Mouse (Mus musculus): ENCODE data around the gene Pdgfd. TPM values are rescaled to one million over a fixed set of nuclear protein-coding genes. Genes with fewer than 3 reads are reported as not detected.
"Not testable (repeated sequence)": the region's sequence is repeated elsewhere in the genome, so short reads cannot be mapped to it uniquely, and the experiment has no call there.

The Pdgfd gene
- total RNA-seq (2015) (0.23 TPM in 1 of 2 replicates, not detected in the other), total RNA-seq (2017) (not detected in 2 replicates)

DNA sequence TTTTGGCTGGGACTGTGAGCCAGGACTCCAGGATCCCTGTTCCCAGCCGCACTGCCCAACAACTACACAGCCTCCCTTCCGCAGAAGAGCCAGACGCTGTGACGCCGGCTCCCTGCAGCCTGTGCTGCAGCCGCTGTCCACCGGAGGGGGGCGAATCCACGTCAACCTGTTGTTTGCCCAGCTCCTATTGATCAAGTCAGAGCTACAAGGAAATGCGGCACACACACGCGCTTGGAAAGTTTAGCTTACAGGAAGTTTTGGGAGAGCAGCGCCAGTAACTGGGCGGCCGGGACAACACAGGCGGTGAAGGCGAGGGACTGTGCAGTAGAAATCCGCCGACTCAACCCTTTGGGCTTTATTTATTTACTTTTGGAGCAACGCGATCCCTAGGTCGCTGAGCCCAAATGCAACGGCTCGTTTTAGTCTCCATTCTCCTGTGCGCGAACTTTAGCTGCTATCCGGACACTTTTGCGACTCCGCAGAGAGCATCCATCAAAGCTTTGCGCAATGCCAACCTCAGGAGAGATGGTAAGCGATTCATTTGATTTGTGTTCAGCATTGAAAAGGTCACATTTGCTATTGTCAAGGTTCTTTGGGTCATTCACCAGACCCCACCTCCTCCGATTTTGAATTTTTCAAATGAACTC is at the start of gene Pdgfd:
Pdgfd (plus strand) TSS at position 194 of the 647 bp plus-strand sequence.
- ATAC-seq (ENCODE audit: poor library complexity, severe bottlenecking) = no peak

DNA sequence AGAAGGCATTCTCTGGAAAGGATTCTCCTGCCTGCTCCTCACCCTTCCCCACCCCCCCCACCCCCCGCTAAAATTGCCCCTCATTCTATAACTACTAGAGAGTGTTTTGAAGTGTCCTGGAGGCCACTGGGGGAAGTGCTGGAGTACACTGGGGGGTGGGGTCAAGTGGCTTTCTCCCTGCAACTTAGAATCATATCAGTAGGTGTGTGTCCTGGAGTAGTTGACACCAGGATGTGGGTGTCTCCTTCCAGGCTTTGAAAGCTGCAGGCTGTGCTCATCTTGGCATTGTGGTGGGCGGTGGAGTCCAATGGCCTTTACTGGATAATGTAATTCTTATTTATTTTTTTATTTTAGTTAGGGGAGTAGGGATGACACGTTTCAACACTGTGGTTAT is 651 bp downstream of the Pdgfd start:
- no peak for ATAC-seq (ENCODE audit: poor library complexity, severe bottlenecking)

- ATAC-seq (ENCODE audit: poor library complexity, severe bottlenecking) = no peak
Observed at GRCm38 (mm10) chr9:6170962-6171361, 2.6 kb downstream of the Pdgfd start.

DNA sequence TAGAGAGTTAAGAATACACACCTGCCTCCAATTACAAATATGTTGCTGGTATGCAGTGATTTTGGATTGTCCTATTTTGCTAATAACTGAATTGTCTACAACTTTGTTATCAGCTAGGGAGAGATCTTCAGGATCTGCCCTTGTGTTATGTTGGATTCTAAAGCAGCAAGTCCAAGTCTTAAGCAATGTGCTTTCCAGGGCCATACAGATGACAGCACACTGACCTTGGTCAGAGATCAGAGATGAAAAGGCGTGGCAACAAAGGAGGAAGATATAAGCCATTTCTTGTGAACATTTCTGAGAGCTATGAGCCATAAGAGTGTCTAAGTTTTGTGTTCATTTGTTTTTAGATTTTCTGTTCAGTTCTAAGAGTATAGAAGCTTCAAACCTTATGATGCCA is 4.9 kb downstream of the Pdgfd start:
- ATAC-seq (ENCODE audit: poor library complexity, severe bottlenecking) = no peak

DNA sequence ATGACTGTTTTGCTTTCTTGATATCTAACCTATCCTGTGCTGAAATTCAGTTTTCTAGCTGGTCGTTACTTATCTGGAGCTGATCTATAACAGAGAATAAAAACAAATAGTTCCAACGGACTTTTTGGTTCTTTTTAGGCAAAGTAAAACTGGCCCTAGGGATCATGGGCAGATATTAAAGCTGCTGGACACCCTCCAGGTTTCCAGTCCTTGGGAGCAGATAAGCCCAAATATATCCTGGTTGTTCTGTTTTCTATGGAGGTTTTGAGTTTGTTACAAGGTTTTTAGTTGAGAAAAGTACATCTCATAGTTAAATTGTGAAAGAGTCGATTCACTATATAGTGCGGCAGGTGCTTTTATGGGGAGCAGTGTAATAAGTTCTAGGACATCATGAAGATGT is 7.3 kb downstream of the Pdgfd start:
- ATAC-seq (ENCODE audit: poor library complexity, severe bottlenecking) = no peak

DNA sequence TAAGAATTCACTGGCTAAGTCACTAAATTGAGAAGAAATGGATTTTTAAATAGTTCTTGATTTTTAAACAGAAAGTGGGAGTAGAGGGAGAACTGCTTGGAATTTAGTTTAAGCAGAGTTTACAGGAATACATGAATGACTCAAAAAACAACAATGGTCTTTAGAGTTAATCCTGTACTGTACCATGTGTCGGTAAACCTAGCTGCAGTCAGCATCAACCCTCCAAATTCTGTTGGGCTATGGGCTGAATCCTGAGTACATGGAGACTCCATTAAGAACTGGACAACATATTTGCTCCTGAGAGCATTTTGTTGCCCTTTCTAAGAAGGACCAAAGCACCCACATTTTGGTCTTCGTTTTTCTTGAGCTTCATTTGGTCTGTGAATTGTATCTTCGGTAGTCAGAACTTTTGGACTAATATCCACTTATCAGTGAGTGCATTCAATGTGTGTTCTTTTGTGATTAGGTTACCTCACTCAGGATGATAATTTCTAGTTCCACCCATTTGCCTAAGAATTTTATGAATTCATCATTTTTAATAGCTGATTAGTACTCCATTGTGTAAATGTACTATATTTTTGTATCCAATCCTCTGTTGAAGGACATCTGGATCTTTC is 14.0 kb downstream of the Pdgfd start:
- ATAC-seq (ENCODE audit: poor library complexity, severe bottlenecking) = no peak

GRCm38 (mm10) chr9:6187955-6188354 is 19.6 kb downstream of the Pdgfd start:
- ATAC-seq (ENCODE audit: poor library complexity, severe bottlenecking) = no peak

DNA sequence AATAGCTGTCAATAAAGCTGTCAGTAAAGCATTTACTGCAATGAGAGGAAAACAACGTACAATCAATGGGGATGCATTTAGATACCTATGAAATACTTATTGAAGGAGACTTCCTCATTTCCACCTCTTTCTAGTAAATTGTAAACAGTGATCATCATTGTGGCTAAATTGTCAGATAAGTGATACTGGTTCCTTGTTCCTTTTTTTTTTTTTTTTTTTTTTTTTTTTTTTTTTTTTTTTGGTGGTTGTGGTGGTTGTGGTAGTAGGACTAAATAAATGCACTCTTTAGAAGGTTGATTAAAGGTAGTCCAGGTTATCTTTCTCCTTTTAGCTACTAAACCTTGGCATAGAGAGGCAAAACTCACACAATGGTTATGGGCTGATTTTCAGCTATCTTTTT is 25.0 kb downstream of the Pdgfd start:
- ATAC-seq (ENCODE audit: poor library complexity, severe bottlenecking) = no peak

DNA sequence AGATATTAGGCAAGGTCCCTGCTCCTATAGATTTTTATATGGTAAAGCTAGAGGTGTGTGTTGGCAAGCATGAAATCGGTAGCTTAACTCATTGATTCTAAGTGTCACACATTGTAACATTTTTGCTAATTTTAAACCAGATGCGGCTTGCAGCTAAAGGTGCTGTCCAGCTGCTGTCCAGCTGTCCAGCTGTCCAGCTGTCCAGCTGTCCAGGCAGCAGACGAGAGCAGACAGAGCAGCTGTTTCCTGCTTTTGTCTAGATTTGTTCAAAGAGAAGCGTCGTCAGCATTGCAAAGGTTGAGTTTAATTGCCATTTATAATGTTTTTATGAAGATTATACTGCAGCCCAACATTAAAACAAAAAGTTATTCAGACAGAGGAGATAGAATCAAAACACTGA is 44.5 kb downstream of the Pdgfd start:
- ATAC-seq (ENCODE audit: poor library complexity, severe bottlenecking) = no peak

DNA sequence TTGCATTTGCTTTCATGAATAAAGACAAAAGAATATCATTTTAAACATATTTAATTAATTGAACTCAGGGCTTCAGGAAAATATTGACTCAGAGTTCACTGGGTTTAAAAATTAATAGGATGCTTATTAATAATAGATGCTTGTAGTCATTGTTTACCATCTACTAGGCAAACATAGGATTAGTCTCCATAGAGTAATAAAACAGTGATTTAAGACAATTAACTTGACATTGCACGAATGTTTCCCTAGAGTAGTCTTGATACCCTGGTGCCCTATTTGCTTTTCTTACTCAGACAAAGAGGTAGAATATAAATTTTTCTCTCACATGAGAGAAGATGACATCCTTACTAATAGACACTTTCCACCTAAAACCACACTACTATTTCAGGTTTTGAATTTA is 49.1 kb downstream of the Pdgfd start:
- ATAC-seq (ENCODE audit: poor library complexity, severe bottlenecking) = no peak

GRCm38 (mm10) chr9:6235982-6236381 is 67.6 kb downstream of the Pdgfd start:
- ATAC-seq (ENCODE audit: poor library complexity, severe bottlenecking) = not testable (repeated sequence)

- no peak for ATAC-seq (ENCODE audit: poor library complexity, severe bottlenecking)
Observed at GRCm38 (mm10) chr9:6250320-6250719, 81.9 kb downstream of the Pdgfd start.

DNA sequence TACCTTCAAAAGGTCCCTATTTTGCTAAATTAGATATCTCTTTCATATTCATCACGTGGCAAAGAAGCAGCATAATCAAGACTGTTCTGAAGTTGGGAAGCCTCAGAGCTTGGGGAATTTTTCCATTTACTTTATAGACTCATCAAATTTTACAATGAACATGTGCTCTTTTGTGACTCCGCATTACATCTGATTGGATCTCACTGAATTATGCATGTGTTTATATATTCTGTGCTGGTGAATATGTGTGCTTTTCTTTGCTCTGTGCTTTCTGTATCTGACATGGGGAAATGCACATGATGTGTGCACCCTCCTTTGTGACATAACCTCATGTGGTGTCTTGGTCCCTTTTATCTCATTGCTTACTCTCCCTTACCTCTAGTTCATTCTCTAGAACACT is 83.6 kb downstream of the Pdgfd start:
- ATAC-seq (ENCODE audit: poor library complexity, severe bottlenecking) = no peak

DNA sequence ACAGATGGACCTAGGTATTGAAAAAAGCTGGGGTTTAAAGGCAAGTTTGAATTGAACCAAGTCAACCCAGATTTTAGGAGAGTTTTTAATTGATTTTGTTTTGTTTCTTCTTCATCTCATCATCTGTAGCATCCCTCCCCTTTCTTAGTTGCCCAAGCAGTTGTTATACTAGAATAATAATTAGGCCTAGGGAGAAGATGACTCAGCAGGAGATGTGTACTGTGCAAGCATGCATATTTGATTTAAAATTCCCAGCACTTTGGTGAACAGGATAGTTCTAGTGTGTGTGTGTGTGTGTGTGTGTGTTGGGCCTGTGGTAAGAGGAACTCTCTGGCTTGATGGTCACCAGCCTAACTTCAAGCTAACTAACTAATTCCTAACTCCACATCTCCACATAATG is 88.7 kb downstream of the Pdgfd start:
- no peak for ATAC-seq (ENCODE audit: poor library complexity, severe bottlenecking)

DNA sequence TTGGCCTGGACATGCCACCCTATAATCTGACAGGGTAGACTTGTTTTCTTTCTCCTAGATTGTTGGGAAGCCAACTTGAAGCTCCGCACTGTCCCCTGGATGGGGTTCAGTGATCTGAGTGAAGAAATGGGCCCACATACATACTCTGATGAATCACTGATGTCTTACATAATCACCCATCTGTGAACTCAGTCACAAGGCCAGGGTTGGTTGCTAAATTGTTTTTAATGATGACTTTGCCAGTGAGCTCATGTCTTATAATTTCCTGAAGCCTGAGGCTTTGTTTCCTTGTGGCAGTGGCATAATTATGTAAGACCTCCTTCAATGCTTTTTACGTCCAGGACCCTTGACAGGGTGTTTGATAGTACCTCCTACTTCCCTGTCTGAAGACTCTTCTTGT is 96.4 kb downstream of the Pdgfd start:
- ATAC-seq (ENCODE audit: poor library complexity, severe bottlenecking) = no peak

DNA sequence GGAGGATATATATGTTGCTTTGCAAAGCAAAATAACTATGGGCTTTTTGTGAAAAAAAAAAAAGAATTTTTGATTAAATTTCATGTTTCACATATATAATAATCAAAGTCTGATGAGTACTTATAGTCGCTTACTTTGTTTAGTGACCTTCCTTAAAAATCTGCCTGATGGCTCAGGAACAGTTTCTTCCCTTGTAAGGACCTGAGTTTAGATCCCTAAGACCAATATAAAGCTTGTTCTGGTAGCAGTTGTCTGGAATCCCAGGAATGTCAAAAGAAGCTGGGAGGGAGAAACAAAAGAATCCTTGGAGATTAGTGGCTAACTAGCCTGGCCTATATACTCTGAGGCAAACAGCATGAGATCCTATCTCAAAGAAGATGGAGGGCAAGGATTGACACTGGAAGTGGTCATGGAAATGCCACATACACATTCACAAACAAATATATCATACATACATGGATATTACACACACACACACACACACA is 101.5 kb downstream of the Pdgfd start, which contains the start of gene Ddi1:
Ddi1 (minus strand) TSS at position 51 of the 485 bp plus-strand sequence.
- no peak for ATAC-seq (ENCODE audit: poor library complexity, severe bottlenecking)

DNA sequence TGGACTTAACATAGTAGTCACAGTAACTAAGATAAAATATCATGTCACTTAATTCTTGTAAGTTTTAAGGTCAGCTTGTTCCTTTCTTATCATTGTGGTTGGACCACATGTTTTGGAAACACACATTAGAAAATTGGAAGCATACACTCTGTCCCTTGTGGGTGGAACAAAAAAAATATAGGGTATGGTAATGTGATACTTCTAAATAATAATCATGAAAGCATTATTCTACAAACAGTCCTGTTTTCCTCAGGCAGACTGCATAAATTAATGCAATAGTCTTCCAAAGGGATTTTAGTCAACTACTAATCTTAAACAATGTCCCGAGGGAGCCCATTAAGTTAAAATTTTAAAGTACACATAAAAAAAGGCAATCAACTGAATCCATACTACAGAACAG is 108.0 kb downstream of the Pdgfd start:
- ATAC-seq (ENCODE audit: poor library complexity, severe bottlenecking) = no peak

- ATAC-seq (ENCODE audit: poor library complexity, severe bottlenecking) = no peak
Observed at GRCm38 (mm10) chr9:6277526-6277925, 109.1 kb downstream of the Pdgfd start.

- no peak for ATAC-seq (ENCODE audit: poor library complexity, severe bottlenecking)
Observed at GRCm38 (mm10) chr9:6286770-6287169, 118.4 kb downstream of the Pdgfd start.

DNA sequence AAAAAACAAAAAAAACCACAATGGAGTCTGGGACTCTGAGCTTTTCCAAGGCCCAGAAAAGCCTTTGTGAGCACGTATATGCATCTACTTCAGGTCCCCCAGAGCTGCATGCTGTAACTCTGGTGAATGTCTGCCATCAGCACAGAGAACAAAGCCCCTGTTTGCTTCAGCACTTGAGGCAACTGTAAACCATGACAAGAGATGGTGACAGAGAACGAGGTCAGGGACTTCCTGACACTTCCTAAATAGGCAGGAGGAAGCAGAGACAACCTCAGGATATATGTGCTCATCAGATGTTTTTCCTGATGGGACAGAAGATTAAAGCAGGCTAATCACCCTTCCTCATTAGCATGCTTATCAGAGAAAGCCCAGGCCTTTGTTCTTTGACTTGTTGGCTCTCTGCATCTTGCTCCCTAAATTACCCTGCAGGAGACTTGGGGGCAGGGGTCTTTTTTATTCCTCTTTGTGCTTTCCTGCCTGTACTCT is 120.9 kb downstream of the Pdgfd start:
- ATAC-seq (ENCODE audit: poor library complexity, severe bottlenecking) = no peak

- no peak for ATAC-seq (ENCODE audit: poor library complexity, severe bottlenecking)
Observed at GRCm38 (mm10) chr9:6298547-6298946, 130.2 kb downstream of the Pdgfd start.

GRCm38 (mm10) chr9:6302050-6302449 is 133.7 kb downstream of the Pdgfd start:
- ATAC-seq (ENCODE audit: poor library complexity, severe bottlenecking) = no peak

Measured in megakaryocyte, adult 5-6 weeks (primary cell).